Mouse (Mus musculus) large intestine, adult 2 months (tissue): Measurements from ENCODE around the gene Elfn2. TPM values are rescaled to one million over a fixed set of nuclear protein-coding genes. Genes with fewer than 3 reads are reported as not detected.
A peak's percentile ranks its signal among the peaks of the same experiment; 100 is the strongest.

Experiments
- DNase-seq: peaks from one replicate; pipeline ENCODE4 v3.0.0-alpha.2; 2012; ENCODE audit warnings: low read depth, low spot score
- WGBS: fragments of 180-500 bp; shearing (Covaris S2); methylation state at CpG from one replicate; pipeline ENCODE4 v1.1.7; 2018; 5-methylcytosine and 5-hydroxymethylcytosine counted together
- polyA plus RNA-seq: library from polyadenylated mRNA; depleted of rRNA; stranded (reverse); fragments of >200 nt; gene quantifications from 2 replicates; pipeline ENCODE4 v1.2.3, GENCODE M21; 2012

Elfn2 gene
- polyA plus RNA-seq, 1 experiment = 0.24 TPM

DNA sequence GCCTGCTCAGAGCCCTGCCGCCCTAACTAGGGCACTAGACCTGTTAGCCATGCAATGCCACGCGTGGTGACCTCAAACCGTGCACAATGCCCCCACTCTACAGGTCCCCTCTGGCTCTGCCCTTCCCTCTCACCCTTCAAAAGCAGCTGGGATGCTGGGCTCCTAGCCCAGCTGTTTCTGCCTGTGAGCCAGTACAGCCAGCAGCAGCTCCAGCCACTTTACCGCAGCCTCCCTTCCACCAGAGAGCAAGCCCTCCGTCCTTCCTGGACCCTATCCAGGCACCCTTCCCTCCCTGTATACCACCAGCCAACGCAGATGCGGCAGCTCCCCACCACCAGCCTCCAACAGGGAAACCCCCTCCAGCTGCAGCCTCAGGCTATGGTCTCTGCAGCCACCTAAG lies 26.1 kb downstream of the Elfn2 start:
- WGBS = 71% methylated on average over 8 of the region's 8 CpGs
- DNase-seq = no peak

DNA sequence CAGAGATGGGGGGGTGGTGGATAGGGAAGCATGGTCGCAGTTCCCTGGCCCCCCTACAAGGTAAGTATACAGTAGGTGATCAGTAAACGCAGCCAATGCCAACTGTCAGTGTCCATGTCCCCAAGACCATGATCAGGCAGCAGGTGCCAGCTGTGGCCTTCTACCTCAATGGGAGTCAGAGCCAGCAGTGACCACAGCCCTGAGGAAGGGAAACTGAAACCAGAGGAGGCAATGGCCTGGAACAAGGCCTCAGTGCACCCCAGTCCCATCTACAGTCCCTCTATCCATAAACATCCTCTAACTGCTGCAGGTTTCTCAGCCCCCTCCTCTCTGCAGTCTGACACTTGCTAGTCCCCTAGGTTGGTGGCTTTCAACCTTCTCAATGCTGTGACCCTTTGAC lies 27.9 kb downstream of the Elfn2 start:
- 81% methylated on average over 2 of the region's 2 CpGs for WGBS
- DNase-seq = no peak

DNA sequence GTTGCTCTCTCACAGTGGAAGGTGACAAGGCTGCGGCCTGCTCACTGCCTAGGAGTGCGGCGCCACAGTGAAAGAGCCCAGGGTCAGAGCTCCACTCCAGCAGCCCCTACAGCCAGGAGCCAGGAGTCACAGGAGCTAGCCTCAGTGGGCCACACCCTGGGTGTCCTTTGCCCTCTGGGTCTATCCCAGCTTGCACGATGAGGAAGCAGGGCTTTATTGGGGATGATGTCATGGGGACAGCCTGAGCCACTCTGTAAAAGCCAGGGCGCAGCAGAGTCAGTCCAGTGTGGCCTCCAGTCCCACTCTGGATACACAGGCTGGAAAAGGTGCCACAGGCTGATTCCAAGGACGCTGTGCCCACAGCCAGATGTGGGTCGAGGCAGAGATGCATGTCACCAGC lies 31.7 kb downstream of the Elfn2 start:
- DNase-seq = peak; percentile 97

DNA sequence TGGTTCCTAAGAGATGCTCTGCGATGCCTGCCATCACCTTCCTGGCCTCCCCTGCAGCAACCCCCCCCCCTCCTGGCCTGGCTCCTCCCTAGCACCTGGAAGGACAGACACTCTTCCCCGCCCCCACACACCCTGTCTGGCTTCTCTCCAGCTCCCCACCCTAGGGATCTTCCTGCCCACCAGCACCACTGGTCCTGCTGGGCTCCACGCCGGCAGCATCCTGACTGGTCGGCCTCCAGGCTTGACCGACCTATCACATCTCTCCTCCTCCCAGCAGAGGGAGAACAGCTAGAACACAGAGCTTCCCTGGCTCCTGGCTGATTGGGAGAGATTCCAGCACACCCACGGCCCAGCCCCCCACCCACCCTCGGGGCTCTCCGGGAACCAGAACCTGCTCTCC lies 34.5 kb downstream of the Elfn2 start:
- WGBS = 41% methylated on average over 9 of the region's 9 CpGs
- DNase-seq = no peak

More for the DNA sequence above, 31.7 kb downstream of the Elfn2 start:
- 24% methylated on average over 7 of the region's 7 CpGs for WGBS

DNA sequence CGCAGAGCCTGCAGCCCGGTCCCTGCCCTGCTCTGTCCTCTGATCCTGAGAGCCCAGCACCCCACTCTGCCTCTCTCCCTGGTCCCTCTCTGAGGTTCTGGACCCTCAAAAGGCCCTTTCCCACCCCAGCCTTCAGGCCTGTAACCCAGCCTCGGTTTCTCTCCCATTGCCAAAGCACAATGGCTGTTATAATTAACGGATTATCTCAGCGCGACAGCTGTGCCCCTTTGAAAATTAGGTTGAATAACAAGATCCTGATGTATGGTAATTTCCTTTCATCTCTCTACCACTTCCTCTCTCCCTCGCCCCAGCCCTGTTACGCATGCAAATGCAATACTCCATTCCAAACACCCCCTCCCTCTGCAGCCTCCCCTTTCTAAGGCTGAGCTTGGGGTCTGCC lies 35.1 kb downstream of the Elfn2 start:
- no peak for DNase-seq

DNA sequence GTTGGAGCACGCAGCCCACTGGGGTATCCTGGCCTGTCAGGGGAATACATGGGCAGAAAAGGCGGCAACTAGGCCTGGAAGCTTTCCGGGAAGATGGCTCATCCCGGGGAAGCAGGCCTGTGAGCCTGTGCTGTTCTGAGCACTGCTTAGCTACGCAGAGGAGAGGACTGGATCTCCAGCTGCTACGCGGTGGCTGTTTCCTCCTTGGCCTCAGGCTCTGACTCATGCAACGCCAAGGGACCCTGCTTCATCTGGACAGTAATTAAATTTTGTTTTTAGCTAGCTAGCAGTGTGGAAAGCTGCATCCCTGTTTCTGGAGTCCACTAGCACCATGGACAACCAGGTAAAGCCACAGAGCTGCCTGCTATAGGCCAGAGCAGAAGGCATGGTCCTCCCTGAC lies 36.8 kb downstream of the Elfn2 start:
- WGBS = 75% methylated on average over 8 of the region's 8 CpGs
- no peak for DNase-seq

More for the DNA sequence above, 35.1 kb downstream of the Elfn2 start:
- 48% methylated on average over 8 of the region's 8 CpGs for WGBS

DNA sequence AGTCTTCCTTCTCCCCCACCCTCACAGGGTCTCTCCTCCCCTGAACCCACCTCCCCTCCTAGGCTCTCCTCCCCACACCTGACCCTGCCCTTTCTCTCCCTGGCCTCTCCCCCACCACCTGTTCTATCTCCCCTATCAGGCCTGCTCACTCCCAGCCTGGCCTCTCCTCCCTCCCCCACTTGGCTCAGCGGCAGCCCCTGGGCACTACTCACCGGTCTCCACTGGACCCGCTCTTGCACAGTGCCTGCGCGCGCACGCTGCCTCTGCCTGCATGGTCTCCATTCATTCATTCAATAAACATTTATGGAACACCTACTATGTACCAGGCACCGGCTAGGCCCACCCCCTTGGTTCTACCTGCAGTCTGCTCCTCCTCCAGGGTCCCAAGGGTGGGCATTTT lies 37.3 kb downstream of the Elfn2 start:
- 93% methylated on average over 8 of the region's 8 CpGs for WGBS
- no peak for DNase-seq

DNA sequence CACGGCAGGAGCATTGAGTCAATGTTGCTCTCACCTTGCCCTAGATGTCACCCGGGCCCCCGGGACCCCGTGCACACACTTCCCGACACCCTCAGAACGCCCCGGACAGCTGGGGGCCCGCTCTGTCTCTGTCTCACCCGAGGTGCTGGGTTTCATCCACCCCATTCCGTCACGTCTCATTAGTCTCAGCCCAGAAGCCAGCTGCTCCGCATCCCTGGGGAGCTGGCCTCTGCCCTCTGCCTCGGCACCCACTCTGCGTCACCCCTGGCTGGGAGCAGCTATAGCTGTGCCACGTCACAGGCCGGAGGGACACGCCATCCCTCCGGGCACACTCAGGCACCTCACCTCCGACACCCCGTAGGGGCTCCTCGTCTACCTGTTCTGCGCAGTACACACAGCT lies 38.3 kb downstream of the Elfn2 start:
- DNase-seq = no peak
- 90% methylated on average over 22 of the region's 22 CpGs for WGBS

DNA sequence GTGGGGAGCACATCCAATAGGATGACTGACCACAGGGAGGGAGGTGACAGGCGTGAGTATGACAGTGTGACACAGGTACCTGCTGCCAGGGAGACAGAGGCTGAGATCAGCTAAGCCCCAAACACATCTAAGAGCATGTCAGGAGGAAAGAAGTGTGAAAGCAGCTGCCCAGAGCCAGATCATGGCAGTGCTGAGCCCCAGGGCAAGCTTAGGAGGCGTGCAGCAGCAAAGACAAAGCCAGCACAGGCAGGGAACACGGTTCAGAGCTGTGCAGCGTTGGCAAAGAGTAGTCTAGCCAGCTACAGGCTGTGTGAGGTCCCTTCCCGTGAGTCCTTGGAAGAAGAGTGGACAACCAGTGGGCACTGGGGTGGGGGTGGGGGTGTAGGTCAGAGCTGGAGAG lies 40.9 kb downstream of the Elfn2 start:
- WGBS = 80% methylated on average over 5 of the region's 5 CpGs
- DNase-seq = no peak

DNA sequence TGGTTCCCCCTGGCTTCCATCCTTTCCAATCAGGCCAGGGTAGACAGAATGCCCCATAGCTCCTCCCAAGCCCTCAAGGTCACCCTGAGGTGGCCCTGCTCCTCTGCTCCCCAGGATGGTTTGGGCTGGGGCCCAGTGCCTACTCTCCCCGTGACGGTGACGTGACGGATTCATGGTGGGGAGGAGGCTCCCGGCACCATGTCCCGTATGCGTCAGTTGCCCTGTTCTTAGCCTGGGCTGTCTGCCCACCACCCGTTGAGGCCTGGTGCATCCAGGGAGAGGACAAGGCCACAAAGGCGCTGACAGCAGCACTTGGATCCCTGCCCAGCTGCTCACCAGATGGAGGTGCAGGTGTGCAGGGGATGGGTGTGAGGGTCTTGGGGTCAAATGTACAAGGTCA lies 41.6 kb downstream of the Elfn2 start:
- 69% methylated on average over 9 of the region's 9 CpGs for WGBS
- DNase-seq = no peak

DNA sequence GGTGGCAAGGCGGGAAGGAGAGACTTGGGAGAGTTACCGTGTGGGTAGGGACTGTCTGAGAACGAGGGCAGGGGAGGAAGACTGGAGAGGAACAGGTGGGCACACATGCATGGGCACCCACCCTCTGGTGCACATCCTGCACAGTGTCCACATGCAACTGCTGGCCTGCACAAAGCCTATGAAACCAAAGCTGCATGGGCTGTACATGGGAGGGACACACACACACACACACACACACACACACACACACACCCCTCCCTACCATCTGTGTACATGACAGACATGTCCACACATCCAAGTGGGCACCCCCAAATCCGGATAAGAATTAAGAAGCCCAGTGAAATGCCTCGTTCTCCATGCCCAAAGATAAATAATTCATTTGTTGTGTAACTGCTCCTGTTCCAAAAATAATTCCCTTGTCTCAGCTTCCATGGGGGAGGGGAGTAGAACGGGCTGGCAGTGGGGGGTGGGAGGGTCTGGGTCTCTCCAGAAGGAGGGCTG lies 43.6 kb downstream of the Elfn2 start:
- WGBS = 54% methylated on average over 6 of the region's 6 CpGs
- DNase-seq = no peak

DNA sequence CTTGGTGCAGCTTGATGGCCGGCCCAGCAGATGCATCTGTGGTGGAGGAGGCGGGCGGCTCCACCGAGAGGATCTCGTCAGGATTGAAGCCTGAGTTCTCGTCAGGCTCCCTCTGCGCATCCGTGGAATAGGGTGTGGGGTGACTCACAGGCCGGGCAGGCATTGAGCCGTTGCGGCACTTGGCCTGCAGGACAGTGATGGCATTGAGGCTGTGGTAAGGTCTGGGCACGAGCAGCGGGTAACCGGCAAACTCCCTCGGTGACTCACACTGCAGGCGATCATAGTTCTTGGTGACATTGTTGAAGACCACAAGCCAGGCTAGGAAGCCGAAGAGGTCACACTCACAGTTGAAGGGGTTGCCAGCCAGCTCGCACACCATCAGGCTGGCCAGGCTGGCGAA lies 45.1 kb downstream of the Elfn2 start:
- 77% methylated on average over 19 of the region's 19 CpGs for WGBS

DNA sequence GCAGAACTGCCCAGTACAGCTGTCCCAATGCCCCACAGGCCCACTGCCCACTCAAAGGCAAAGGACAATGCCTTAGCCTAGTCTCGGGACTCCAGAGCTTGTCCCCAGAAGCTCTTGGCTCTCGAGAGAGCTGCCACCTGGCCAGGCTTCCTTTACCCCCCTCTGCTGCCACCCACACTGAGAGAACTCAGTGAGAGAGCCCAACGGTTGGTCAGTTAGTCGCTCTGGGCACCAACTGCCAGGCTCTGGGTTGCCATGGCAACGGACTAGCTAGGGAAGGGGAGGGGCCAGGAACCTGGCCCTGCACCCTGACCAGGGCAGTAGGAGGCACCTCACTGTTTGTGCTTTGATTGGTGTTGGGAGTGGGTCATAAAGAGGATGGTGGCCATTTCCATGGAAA lies 48.2 kb downstream of the Elfn2 start:
- WGBS = 11% methylated on average over 5 of the region's 5 CpGs
- no peak for DNase-seq

More for the DNA sequence above, 45.1 kb downstream of the Elfn2 start:
- DNase-seq = no peak

DNA sequence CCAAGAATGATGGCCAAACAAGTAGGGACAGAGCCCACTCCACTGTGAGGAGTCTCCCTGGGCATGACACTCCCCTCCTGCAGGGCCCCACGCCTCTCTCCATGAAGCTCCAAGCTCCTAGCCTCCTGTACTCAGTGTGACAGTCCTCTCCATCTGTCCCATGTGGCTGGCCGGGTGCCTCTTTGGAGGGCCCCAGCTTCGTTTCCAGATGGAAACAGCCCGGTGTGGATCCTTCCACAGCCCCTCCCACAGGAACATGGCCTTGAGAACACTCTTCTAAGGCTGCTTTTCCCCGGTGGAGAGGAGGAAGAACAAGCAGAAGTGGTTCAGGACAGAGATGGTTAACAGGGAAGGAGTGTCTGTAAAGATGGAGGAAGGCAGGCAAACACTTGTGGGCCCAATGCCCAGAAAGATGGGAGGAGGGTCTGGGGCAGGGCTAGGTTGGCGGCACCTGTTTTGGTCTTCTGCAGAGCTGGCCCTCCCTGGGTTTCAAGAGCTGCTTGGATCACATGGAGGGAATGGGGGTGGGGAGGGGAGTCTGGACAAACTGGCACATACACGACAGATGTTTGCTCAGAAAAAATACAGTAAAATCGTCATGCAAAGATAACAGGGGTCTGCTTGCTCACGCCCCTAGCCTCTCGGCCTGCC lies 49.2 kb downstream of the Elfn2 start:
- WGBS = 22% methylated on average over 10 of the region's 10 CpGs
- no peak for DNase-seq

DNA sequence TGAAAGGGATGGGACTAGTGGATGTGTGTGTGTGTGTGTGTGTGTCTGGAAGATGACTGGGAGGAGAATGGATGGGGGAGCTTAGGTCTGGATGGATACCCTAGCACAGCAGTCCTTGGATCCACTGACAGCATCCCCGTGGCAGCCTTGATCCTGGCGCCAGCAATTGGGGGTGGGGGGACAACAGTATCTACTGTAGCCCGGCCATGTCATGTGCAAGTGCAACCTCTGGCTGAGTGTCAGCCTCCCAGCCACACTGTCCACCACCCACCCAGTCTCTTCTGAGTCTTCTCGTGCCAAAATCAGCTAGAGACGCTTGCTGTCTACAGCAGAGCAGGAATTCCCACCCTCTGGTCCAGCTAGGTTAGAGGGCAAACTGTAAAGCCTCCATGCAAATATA lies 54.3 kb downstream of the Elfn2 start:
- DNase-seq = no peak
- WGBS = 54% methylated on average over 5 of the region's 5 CpGs

DNA sequence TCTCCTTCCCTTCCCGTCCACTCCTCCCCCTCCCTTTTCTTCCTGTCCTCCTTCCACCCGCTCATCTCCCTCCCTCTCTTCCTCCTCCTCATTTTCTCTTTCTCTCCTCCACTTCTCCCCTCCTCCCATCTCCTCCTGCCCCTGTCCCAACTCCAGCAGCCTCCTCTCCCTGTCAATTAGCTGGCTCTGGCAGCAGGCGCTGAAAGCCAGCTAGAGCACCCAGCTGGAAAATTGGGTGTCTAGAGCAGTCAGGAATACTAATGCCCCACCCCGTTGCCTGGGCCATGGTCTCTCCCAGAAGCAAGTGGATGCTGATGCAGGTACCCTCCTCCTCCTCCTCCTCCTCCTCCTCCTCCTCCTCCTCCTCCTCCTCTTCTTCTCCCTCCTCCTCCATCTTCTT lies 67.4 kb downstream of the Elfn2 start:
- 35% methylated on average over 4 of the region's 4 CpGs for WGBS

DNA sequence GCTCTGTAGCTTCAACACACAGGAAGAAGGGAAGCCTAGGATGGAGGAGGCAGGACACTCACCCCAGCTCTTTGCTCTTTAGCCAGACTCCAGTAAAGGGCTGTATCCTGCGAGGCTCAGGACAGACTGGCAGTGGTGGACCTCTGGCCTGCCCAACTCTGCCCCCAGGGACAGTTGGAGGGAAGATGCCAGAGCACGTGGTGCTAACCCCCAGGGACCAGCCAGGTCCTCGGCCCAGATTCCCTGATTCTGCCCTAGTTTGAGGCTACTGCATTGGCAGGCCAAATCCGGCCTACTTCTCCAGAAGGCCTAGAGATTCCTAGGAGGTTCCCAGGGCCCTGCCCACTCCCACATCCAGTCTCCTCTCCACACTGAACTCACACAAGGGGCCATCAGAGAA lies 70.8 kb downstream of the Elfn2 start:
- WGBS = 74% methylated on average over 4 of the region's 4 CpGs
- DNase-seq = no peak

More for the DNA sequence above, 67.4 kb downstream of the Elfn2 start:
- no peak for DNase-seq

DNA sequence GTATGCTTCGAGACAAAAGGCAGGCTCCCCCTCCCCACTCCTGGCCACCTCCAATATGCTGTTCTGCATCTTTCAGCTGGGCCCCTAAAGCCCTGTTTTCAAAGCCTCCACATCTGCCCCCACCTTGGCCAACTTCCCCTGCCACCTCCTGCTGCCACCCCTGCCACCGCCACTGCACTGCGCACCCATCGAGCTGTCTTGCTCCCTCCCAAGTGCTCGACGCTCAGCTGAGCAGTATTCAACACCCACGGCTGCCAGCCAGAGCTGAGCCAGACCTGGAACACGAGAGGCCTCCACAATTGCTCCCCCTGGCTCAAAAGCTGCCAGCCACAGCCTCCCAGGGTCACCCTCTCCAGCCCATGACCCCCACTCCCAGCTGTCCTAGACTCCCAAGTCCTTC lies 74.0 kb downstream of the Elfn2 start:
- DNase-seq = no peak
- WGBS = 39% methylated on average over 8 of the region's 8 CpGs

DNA sequence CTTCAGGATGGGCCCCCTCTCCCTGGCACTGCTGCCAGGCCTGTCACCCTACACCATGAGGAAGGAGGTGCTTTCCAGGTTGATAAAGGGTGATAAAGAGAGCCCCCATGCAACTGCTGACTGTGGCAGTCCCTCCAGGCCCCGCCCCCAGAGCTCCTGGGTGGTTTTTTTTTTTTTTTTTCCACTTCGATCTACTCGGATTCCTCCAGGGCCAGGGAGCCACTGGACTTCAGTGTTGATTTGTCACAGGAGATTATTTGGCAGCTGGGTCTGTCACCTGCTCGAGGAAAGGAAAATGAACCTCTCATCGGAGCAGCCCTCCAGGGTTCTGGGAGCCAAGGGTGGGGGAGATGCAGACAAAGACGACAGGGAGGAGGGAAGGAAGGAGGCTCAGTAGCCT lies 74.9 kb downstream of the Elfn2 start:
- 18% methylated on average over 6 of the region's 6 CpGs for WGBS
- no peak for DNase-seq

DNA sequence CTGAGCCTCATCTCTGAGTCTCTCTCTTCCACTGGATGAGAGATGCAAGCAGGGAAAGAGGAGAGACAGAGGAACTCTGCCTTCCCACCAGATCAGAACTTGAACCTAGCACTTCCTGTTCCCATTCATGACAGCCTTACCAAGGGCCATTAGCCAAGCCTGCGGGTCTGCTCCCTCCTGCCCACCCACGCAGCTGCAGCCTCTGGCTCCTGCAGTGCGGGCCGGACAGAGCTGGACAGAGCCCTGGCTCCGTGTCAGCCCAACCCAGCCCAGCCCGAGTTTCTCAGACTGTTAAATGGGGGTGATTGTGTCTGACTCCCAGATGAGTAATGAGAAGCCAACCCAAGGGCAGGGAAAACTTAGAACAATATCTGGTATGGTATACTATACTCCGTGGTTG lies 83.3 kb downstream of the Elfn2 start:
- 25% methylated on average over 7 of the region's 7 CpGs for WGBS
- no peak for DNase-seq

DNA sequence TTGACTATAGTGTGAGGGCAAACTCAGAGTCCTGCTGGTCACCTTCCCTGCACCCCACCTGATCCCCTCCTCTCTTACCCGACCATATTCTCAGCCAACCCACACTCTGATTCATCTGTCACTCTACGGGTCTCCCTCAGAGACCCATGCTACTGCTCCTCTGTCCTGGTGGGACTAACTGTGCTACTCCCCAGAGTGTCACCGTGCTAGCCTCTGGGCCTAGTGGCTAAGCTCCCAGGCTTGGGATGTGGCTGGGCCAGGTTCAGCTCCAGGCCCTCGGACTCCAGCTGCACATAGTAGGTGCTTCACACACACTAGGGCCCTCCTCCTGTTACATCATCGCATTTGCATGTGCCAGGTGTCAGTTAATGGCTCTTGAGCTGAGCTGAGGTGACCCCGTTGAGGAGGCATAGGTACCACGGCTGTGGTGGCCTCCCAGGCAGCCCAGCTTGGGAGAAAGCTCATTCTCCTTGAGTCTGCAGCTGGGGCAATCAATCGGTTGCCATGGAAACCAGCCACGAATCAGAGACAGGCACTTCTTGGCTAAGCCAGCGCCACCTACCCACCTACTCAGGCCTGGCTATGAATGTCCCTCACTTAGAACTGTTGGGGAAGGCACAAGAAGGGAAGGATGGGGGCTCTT lies 84.4 kb downstream of the Elfn2 start:
- WGBS = 41% methylated on average over 10 of the region's 10 CpGs
- DNase-seq = no peak
